Mouse (Mus musculus): ENCODE results near the gene Rrp9. TPM values are rescaled to one million over a fixed set of nuclear protein-coding genes. Genes with fewer than 3 reads are reported as not detected.

The Rrp9 gene
- polyA plus RNA-seq, 1 experiment from 2014 or later: 48.8 TPM

GRCm38 (mm10) chr9:106469317-106469716 lies 6.4 kb upstream of the Rrp9 start:
- Histone ChIP-seq H3K4me1 (peaks cover 27% of the 10 kb centered on the region), H3K4me3 (no peak overlapping the region), H3K9me3 (no peaks in the 10 kb centered on the region), H3K27ac (no peak overlapping the region), H3K36me3 (peaks cover 3% of the 10 kb centered on the region; the same call in 1 of the 2 replicates), H3K27me3 (replicated peaks) (no peaks in the 10 kb centered on the region; the same call in 1 of the 2 replicates), H3K9ac (no peak overlapping the region), H3K4me2 (replicated peaks) (no peak overlapping the region)
- no peak for ATAC-seq (ENCODE audit: low FRiP score, low read depth)
- WGBS: 74% methylated on average over 6 of the region's 6 CpGs

- H3K9me3 ChIP-seq: no peaks in the 10 kb centered on the region
- H3K4me3 ChIP-seq: no peak overlapping the region
- no peak overlapping the region for H3K27ac ChIP-seq
- WGBS: 73% methylated on average over 9 of the region's 9 CpGs
- no peak overlapping the region for H3K9ac ChIP-seq
- no peak overlapping the region for H3K4me2 ChIP-seq (replicated peaks)
- no peaks in the 10 kb centered on the region; the same call in 1 of the 2 replicates for H3K27me3 ChIP-seq (replicated peaks)
- H3K4me1 ChIP-seq: peaks cover 26% of the 10 kb centered on the region
- ATAC-seq (ENCODE audit: low FRiP score, low read depth): no peak
- H3K36me3 ChIP-seq: no peaks in the 10 kb centered on the region
Measured at GRCm38 (mm10) chr9:106469776-106470175, 6.0 kb upstream of the Rrp9 start.

- H3K4me2 ChIP-seq (replicated peaks): peak overlapping the region; percentile 17; the same call in 1 of the 2 replicates
Measured at GRCm38 (mm10) chr9:106470991-106471750, 4.6 kb upstream of the Rrp9 start.

GRCm38 (mm10) chr9:106471892-106472291 lies 3.9 kb upstream of the Rrp9 start:
- no peak for ATAC-seq (ENCODE audit: low FRiP score, low read depth)
- Histone ChIP-seq H3K4me1 (peaks cover 19% of the 10 kb centered on the region), H3K9me3 (no peaks in the 10 kb centered on the region), H3K4me3 (no peak overlapping the region), H3K36me3 (no peaks in the 10 kb centered on the region), H3K27me3 (replicated peaks) (no peaks in the 10 kb centered on the region), H3K4me2 (replicated peaks) (peak overlapping the region; percentile 17; the same call in 1 of the 2 replicates), H3K27ac (no peak overlapping the region), H3K9ac (no peak overlapping the region)
- 12% methylated on average over 5 of the region's 5 CpGs for WGBS

More at GRCm38 (mm10) chr9:106470991-106471750, 4.6 kb upstream of the Rrp9 start:
- no peaks in the 10 kb centered on the region for H3K9me3 ChIP-seq
- no peaks in the 10 kb centered on the region for H3K36me3 ChIP-seq
- H3K27ac ChIP-seq: no peak overlapping the region
- no peak overlapping the region for H3K4me3 ChIP-seq
- no peak overlapping the region for H3K9ac ChIP-seq
- no peak for ATAC-seq (ENCODE audit: low FRiP score, low read depth)
- WGBS: 65% methylated on average over 14 of the region's 14 CpGs
- H3K4me1 ChIP-seq: peaks cover 19% of the 10 kb centered on the region
- no peaks in the 10 kb centered on the region for H3K27me3 ChIP-seq (replicated peaks)

GRCm38 (mm10) chr9:106472321-106472720 lies 3.4 kb upstream of the Rrp9 start:
- H3K27ac ChIP-seq: no peak overlapping the region
- no peak overlapping the region for H3K9ac ChIP-seq
- no peaks in the 10 kb centered on the region for H3K27me3 ChIP-seq (replicated peaks)
- peaks cover 19% of the 10 kb centered on the region for H3K4me1 ChIP-seq
- 77% methylated on average over 4 of the region's 4 CpGs for WGBS
- no peaks in the 10 kb centered on the region for H3K9me3 ChIP-seq
- no peak overlapping the region for H3K4me3 ChIP-seq
- no peak overlapping the region for H3K4me2 ChIP-seq (replicated peaks)
- H3K36me3 ChIP-seq: no peaks in the 10 kb centered on the region
- no peak for ATAC-seq (ENCODE audit: low FRiP score, low read depth)

- H3K27ac ChIP-seq: no peak overlapping the region
- H3K9me3 ChIP-seq: no peaks in the 10 kb centered on the region
- H3K27me3 ChIP-seq (replicated peaks): no peaks in the 10 kb centered on the region
- ATAC-seq (ENCODE audit: low FRiP score, low read depth): no peak
- no peaks in the 10 kb centered on the region for H3K36me3 ChIP-seq
- H3K4me2 ChIP-seq (replicated peaks): no peak overlapping the region
- no peak overlapping the region for H3K9ac ChIP-seq
- H3K4me3 ChIP-seq: no peak overlapping the region
- WGBS: 90% methylated on average over 16 of the region's 16 CpGs
- peaks cover 28% of the 10 kb centered on the region for H3K4me1 ChIP-seq
Measured at GRCm38 (mm10) chr9:106473081-106473752, 2.5 kb upstream of the Rrp9 start.

- no peak for ATAC-seq (ENCODE audit: low FRiP score, low read depth)
- Histone ChIP-seq H3K4me1 (peaks cover 30% of the 10 kb centered on the region), H3K4me3 (no peak overlapping the region), H3K36me3 (no peaks in the 10 kb centered on the region), H3K4me2 (replicated peaks) (no peak overlapping the region), H3K9me3 (no peaks in the 10 kb centered on the region), H3K9ac (no peak overlapping the region), H3K27ac (no peak overlapping the region), H3K27me3 (replicated peaks) (no peaks in the 10 kb centered on the region)
- 85% methylated on average over 5 of the region's 5 CpGs for WGBS
Measured at GRCm38 (mm10) chr9:106473753-106474105, 2.0 kb upstream of the Rrp9 start.

- 3% methylated on average over 6 of the region's 6 CpGs for WGBS
- no peak overlapping the region for H3K27ac ChIP-seq
- no peak overlapping the region for H3K9ac ChIP-seq
- no peaks in the 10 kb centered on the region for H3K9me3 ChIP-seq
- H3K4me1 ChIP-seq: peaks cover 30% of the 10 kb centered on the region
- H3K27me3 ChIP-seq (replicated peaks): no peaks in the 10 kb centered on the region
- 0 out of 2 replicates have a peak overlapping the region, but pooled peaks have one; percentile 17 for H3K4me2 ChIP-seq (replicated peaks)
- H3K4me3 ChIP-seq: no peak overlapping the region
- no peaks in the 10 kb centered on the region for H3K36me3 ChIP-seq
- ATAC-seq (ENCODE audit: low FRiP score, low read depth): 0 out of 2 replicates have a peak, but pooled peaks have one; percentile 10
Measured at GRCm38 (mm10) chr9:106474456-106474855, 1.3 kb upstream of the Rrp9 start.

GRCm38 (mm10) chr9:106475046-106475445 lies 717 bp upstream of the Rrp9 start:
- Histone ChIP-seq H3K9ac (no peak overlapping the region), H3K4me3 (no peak overlapping the region), H3K4me2 (replicated peaks) (no peak overlapping the region), H3K27ac (no peak overlapping the region), H3K4me1 (peaks cover 30% of the 10 kb centered on the region), H3K36me3 (peaks cover 4% of the 10 kb centered on the region; the same call in 1 of the 2 replicates), H3K27me3 (replicated peaks) (no peaks in the 10 kb centered on the region), H3K9me3 (no peaks in the 10 kb centered on the region)
- no peak for ATAC-seq (ENCODE audit: low FRiP score, low read depth)
- WGBS: 68% methylated on average over 7 of the region's 7 CpGs

- no peak overlapping the region for H3K27ac ChIP-seq
Measured at GRCm38 (mm10) chr9:106476002-106476923, 500 bp downstream of the Rrp9 start.

GRCm38 (mm10) chr9:106476924-106477484 lies 1.2 kb downstream of the Rrp9 start, which contains the start of gene Parp3:
TSS of gene Parp3 (minus strand) at chr9:106476949.
- Histone ChIP-seq H3K9me3 (no peaks in the 10 kb centered on the region), H3K9ac (peak within 1 kb of the TSS; percentile 61), H3K27me3 (replicated peaks) (no peaks in the 10 kb centered on the region), H3K4me3 (peak within 1 kb of the TSS; percentile 59), H3K4me1 (peaks cover 23% of the 10 kb centered on the region), H3K4me2 (replicated peaks) (peak within 1 kb of the TSS; percentile 91), H3K27ac (no peak within 1 kb of the TSS), H3K36me3 (peaks cover 19% of the 10 kb centered on the region)
- under 1% methylated on average over 41 of the region's 41 CpGs for WGBS
- ATAC-seq (ENCODE audit: low FRiP score, low read depth): peak; percentile 98

More at GRCm38 (mm10) chr9:106476002-106476923, 500 bp downstream of the Rrp9 start:
- Histone ChIP-seq H3K9ac (no peak overlapping the region), H3K36me3 (peaks cover 14% of the 10 kb centered on the region), H3K27me3 (replicated peaks) (no peaks in the 10 kb centered on the region), H3K4me1 (peaks cover 30% of the 10 kb centered on the region), H3K4me2 (replicated peaks) (peak overlapping the region; percentile 91), H3K4me3 (no peak overlapping the region), H3K9me3 (no peaks in the 10 kb centered on the region)
- 38% methylated on average over 16 of the region's 16 CpGs for WGBS
- ATAC-seq (ENCODE audit: low FRiP score, low read depth): peak; percentile 55

Measured in neural tube, embryonic 12.5 days (tissue).